Mouse (Mus musculus) C3H10T1/2 (cell line): Measurements from ENCODE around the gene Krt5. TPM values are rescaled to one million over a fixed set of nuclear protein-coding genes. Genes with fewer than 3 reads are reported as not detected.

Experiments used
- polyA plus RNA-seq, 2 experiments: library from polyadenylated mRNA; unstranded; fragments of >200 nt; fragmentation: generic; extraction: Trizol; gene quantifications; one replicate each; pipeline ENCODE4 v1.2.1; 2012; ENCODE audit warnings: missing spikeins in 2 of 2

The Krt5 gene
- under 1 TPM in 1 of 2 experiments, not detected in 1; 0.05 TPM for polyA plus RNA-seq

GRCm38 (mm10) chr15:101712720-101713119 lies at the start of gene Krt5:
TSS of gene Krt5 (minus strand) at chr15:101712898.

GRCm38 (mm10) chr15:101742711-101743110 lies 30.0 kb upstream of the Krt5 start, which contains the start of gene Krt71:
TSS of gene Krt71 (minus strand) at chr15:101743109.

GRCm38 (mm10) chr15:101694207-101694606 lies 18.5 kb downstream of the Krt5 start, which contains the start of gene Krt6a:
TSS of gene Krt6a (minus strand) at chr15:101694307.

GRCm38 (mm10) chr15:101680187-101680586 lies 32.5 kb downstream of the Krt5 start, which contains the start of gene Krt6b:
TSS of gene Krt6b (minus strand) at chr15:101680287.

Other genes starting within 250 kb of the Krt5 start
- gene Krt81, start 249.1 kb downstream of the Krt5 start, polyA plus RNA-seq: under 1 TPM in 1 of 2 experiments, not detected in 1; 0.14 TPM
- gene Krt86, start 239.4 kb downstream of the Krt5 start, polyA plus RNA-seq: under 1 TPM in 1 of 2 experiments, not detected in 1; 0.06 TPM
- under 1 TPM in 1 of 2 experiments, not detected in 1; 0.06 TPM for gene Krt83, start 221.4 kb downstream of the Krt5 start, polyA plus RNA-seq
- not detected for gene Gm49425, start 195.6 kb downstream of the Krt5 start, polyA plus RNA-seq
- gene Krt84, start 180.1 kb downstream of the Krt5 start, polyA plus RNA-seq: under 1 TPM in 1 of 2 experiments, not detected in 1; 0.04 TPM
- not detected for gene Krt82, start 162.2 kb downstream of the Krt5 start, polyA plus RNA-seq
- gene Krt90, start 149.9 kb downstream of the Krt5 start, polyA plus RNA-seq: not detected
- not detected for gene Krt75, start 139.0 kb downstream of the Krt5 start, polyA plus RNA-seq
- gene Gm5414, start 84.7 kb downstream of the Krt5 start, polyA plus RNA-seq: not detected
- not detected for gene Gm5478, start 65.5 kb downstream of the Krt5 start, polyA plus RNA-seq
- not detected for gene Krt6b, start 32.6 kb downstream of the Krt5 start, polyA plus RNA-seq
- not detected for gene Krt6a, start 18.6 kb downstream of the Krt5 start, polyA plus RNA-seq
- not detected for gene Krt71, start 30.2 kb upstream of the Krt5 start, polyA plus RNA-seq
- gene Krt72, start 73.6 kb upstream of the Krt5 start, polyA plus RNA-seq: not detected
- not detected for gene Krt73, start 89.4 kb upstream of the Krt5 start, polyA plus RNA-seq
- not detected for gene Krt2, start 105.3 kb upstream of the Krt5 start, polyA plus RNA-seq
- not detected for gene Krt1, start 137.9 kb upstream of the Krt5 start, polyA plus RNA-seq
- not detected for gene Krt77, start 156.8 kb upstream of the Krt5 start, polyA plus RNA-seq
- gene Krt76, start 180.0 kb upstream of the Krt5 start, polyA plus RNA-seq: under 1 TPM in 1 of 2 experiments, not detected in 1; 0.01 TPM
- not detected for gene Krt4, start 211.8 kb upstream of the Krt5 start, polyA plus RNA-seq
- gene Krt79, start 227.4 kb upstream of the Krt5 start, polyA plus RNA-seq: not detected
- gene Krt78, start 241.4 kb upstream of the Krt5 start, polyA plus RNA-seq: under 1 TPM; 0.01 to 0.05 TPM